Mouse (Mus musculus): ENCODE data around the gene Axl. TPM values are rescaled to one million over a fixed set of nuclear protein-coding genes. Genes with fewer than 3 reads are reported as not detected.

Gene Axl
- total and polyA plus RNA-seq, 3 experiments: 0.11 to 2.5 TPM; not detected in 1

GRCm38 (mm10) chr7:25811716-25812115, 23.2 kb upstream of the Axl start:
- Histone ChIP-seq H3K36me3 (replicated peaks) (no peaks in the 10 kb centered on the region), H3K4me3 (ENCODE audit: low read depth, low read length) (no peak overlapping the region), H3K4me1 (ENCODE audit: insufficient read depth, low read depth, low read length) (no peaks in the 10 kb centered on the region), H3K9me3 (replicated peaks) (no peaks in the 10 kb centered on the region), H3K27me3 (ENCODE audit: insufficient read depth, low read length) (peaks cover 15% of the 10 kb centered on the region)
- ATAC-seq (ENCODE audit: extremely low read depth, insufficient number of reproducible peaks, low FRiP score, poor library complexity, severe bottlenecking): no peak
- TF ChIP-seq GATA2 (IDR thresholded peaks at IDR 0.05; ENCODE audit: borderline replicate concordance, low read depth, low read length): no peak
- TF ChIP-seq CTCF (IDR thresholded peaks at IDR 0.05; ENCODE audit: low read depth, low read length): no peak
- TF ChIP-seq POLR2AphosphoS5 (IDR thresholded peaks at IDR 0.05; ENCODE audit: insufficient replicate concordance, low read depth, low read length): no peak
- TF ChIP-seq TAL1 (conservative IDR thresholded peaks at IDR 0.05; ENCODE audit: low read depth, low read length): no peak
- TF ChIP-seq GATA1 (IDR thresholded peaks at IDR 0.05; ENCODE audit: borderline replicate concordance, low read length): no peak
- no peak for DNase-seq (ENCODE audit: low spot score)

DNA sequence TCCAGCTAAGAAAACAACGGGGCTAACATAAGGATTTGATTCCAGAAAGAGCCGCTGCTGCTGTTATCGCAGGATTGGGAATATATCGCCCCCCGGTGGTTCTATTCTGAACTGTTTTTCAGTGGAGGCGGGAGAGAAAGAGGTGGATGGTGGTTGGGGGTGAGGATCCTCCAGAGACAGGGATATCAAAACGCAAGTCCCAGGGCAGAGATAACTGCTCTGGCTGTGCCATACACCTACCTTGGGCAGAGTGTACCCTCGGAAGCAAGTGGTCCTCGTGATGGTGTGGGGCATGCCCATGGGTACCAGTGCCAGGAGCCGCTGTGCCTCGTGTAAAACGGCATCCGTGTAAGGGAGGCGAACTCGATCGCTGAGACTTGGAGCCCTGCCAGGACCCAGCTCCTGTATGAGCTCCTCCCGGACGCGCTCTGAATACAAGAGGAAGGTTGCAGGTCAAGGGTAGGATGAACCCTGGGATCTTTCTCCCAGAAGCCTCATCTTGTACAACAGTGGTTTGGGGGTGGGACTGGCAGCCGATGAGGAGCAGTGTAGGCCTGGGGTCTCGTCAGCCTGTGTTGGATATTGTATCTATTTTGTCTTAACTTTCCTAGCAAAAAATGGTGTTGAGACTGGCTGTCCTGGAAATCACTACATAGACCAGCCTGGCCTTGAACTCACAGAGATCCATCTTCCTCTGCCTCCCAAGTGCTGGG, 17.3 kb upstream of the Axl start:
- TF ChIP-seq TAL1 (conservative IDR thresholded peaks at IDR 0.05; ENCODE audit: low read depth, low read length): no peak
- TF ChIP-seq CTCF (IDR thresholded peaks at IDR 0.05; ENCODE audit: low read depth, low read length): 0 out of 2 replicates have a peak, but pooled peaks have one; percentile 7
- ATAC-seq (ENCODE audit: extremely low read depth, insufficient number of reproducible peaks, low FRiP score, poor library complexity, severe bottlenecking): no peak
- no peaks in the 10 kb centered on the region for H3K36me3 ChIP-seq (replicated peaks)
- H3K4me3 ChIP-seq (ENCODE audit: low read depth, low read length): no peak overlapping the region
- peaks cover 11% of the 10 kb centered on the region; the same call in 1 of the 2 replicates for H3K27me3 ChIP-seq (ENCODE audit: insufficient read depth, low read length)
- peaks cover 4% of the 10 kb centered on the region; the same call in 1 of the 2 replicates for H3K4me1 ChIP-seq (ENCODE audit: insufficient read depth, low read depth, low read length)
- DNase-seq (ENCODE audit: low spot score): peak; percentile 22
- no peaks in the 10 kb centered on the region for H3K9me3 ChIP-seq (replicated peaks)

- H3K4me3 ChIP-seq (ENCODE audit: low read depth, low read length): no peak overlapping the region
- H3K36me3 ChIP-seq (replicated peaks): no peaks in the 10 kb centered on the region
- no peaks in the 10 kb centered on the region for H3K9me3 ChIP-seq (replicated peaks)
- DNase-seq (ENCODE audit: low spot score) (no peak), ATAC-seq (ENCODE audit: extremely low read depth, insufficient number of reproducible peaks, low FRiP score, poor library complexity, severe bottlenecking) (no peak)
- peaks cover 4% of the 10 kb centered on the region; the same call in 1 of the 2 replicates for H3K4me1 ChIP-seq (ENCODE audit: insufficient read depth, low read depth, low read length)
- H3K27me3 ChIP-seq (ENCODE audit: insufficient read depth, low read length): peaks cover 11% of the 10 kb centered on the region; the same call in 1 of the 2 replicates
- TF ChIP-seq CTCF (IDR thresholded peaks at IDR 0.05; ENCODE audit: low read depth, low read length) (no peak), GATA1 (IDR thresholded peaks at IDR 0.05; ENCODE audit: borderline replicate concordance, low read length) (no peak), GATA2 (IDR thresholded peaks at IDR 0.05; ENCODE audit: borderline replicate concordance, low read depth, low read length) (no peak), POLR2AphosphoS5 (IDR thresholded peaks at IDR 0.05; ENCODE audit: insufficient replicate concordance, low read depth, low read length) (no peak)
Measured at GRCm38 (mm10) chr7:25804792-25805191, 16.3 kb upstream of the Axl start.

- TF ChIP-seq TAL1 (conservative IDR thresholded peaks at IDR 0.05; ENCODE audit: low read depth, low read length) (no peak), CTCF (IDR thresholded peaks at IDR 0.05; ENCODE audit: low read depth, low read length) (no peak), GATA2 (IDR thresholded peaks at IDR 0.05; ENCODE audit: borderline replicate concordance, low read depth, low read length) (no peak), POLR2AphosphoS5 (IDR thresholded peaks at IDR 0.05; ENCODE audit: insufficient replicate concordance, low read depth, low read length) (no peak), GATA1 (IDR thresholded peaks at IDR 0.05; ENCODE audit: borderline replicate concordance, low read length) (no peak)
- ATAC-seq (ENCODE audit: extremely low read depth, insufficient number of reproducible peaks, low FRiP score, poor library complexity, severe bottlenecking): no peak
Measured at GRCm38 (mm10) chr7:25803460-25803859, 15.0 kb upstream of the Axl start.

DNA sequence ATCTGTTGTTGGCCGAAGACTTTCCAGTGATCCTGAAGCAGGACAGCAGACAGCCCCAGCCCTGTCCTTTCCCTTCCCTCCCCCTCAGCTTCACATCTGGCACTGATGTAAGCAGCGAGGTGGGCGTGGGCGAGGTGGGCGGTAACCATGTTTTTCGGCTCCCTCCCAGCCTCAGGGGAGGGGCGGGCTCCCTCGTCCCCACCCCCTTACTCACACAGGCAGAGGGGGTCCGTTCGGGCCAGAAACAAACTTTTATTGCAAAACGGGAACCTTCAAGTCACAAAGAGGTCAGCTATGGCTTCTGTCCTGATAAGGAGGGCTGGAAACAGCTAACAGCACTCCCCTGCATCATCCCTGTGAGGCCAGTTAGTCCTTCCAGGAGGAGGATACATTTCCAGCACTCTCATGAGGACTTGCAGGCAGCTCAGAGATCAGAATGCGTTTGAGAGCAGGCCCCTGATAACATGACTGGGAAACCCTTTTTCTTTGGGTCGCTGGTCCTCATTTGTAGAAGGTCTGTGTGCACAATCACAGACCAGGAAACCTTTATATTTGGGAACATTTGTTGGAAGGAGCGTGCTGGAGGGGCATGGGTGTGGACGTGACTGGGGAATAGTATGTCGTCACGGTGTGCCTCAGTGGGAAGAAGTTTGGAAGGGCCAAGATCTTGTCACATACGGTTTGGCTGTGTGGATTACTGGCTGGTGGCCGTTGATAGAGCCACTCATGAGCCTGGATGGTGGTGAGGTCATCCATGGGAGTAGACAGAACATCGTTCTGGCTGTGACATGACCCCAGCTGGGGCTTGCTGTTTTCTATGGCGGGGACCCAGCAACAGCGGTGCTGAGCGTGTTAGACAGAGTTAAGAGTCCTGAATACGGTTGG, 14.0 kb upstream of the Axl start:
- H3K4me3 ChIP-seq (ENCODE audit: low read depth, low read length): no peak overlapping the region
- TF ChIP-seq POLR2AphosphoS5 (IDR thresholded peaks at IDR 0.05; ENCODE audit: insufficient replicate concordance, low read depth, low read length) (no peak), GATA1 (IDR thresholded peaks at IDR 0.05; ENCODE audit: borderline replicate concordance, low read length) (no peak), CTCF (IDR thresholded peaks at IDR 0.05; ENCODE audit: low read depth, low read length) (no peak), GATA2 (IDR thresholded peaks at IDR 0.05; ENCODE audit: borderline replicate concordance, low read depth, low read length) (no peak), TAL1 (conservative IDR thresholded peaks at IDR 0.05; ENCODE audit: low read depth, low read length) (no peak)
- H3K4me1 ChIP-seq (ENCODE audit: insufficient read depth, low read depth, low read length): peaks cover 4% of the 10 kb centered on the region; the same call in 1 of the 2 replicates
- peaks cover 11% of the 10 kb centered on the region; the same call in 1 of the 2 replicates for H3K27me3 ChIP-seq (ENCODE audit: insufficient read depth, low read length)
- ATAC-seq (ENCODE audit: extremely low read depth, insufficient number of reproducible peaks, low FRiP score, poor library complexity, severe bottlenecking) (no peak), DNase-seq (ENCODE audit: low spot score) (no peak)
- H3K36me3 ChIP-seq (replicated peaks): no peaks in the 10 kb centered on the region
- peaks cover 4% of the 10 kb centered on the region for H3K9me3 ChIP-seq (replicated peaks)

More at GRCm38 (mm10) chr7:25803460-25803859, 15.0 kb upstream of the Axl start:
- Histone ChIP-seq H3K4me3 (ENCODE audit: low read depth, low read length) (no peak overlapping the region), H3K36me3 (replicated peaks) (no peaks in the 10 kb centered on the region), H3K4me1 (ENCODE audit: insufficient read depth, low read depth, low read length) (peaks cover 4% of the 10 kb centered on the region; the same call in 1 of the 2 replicates), H3K27me3 (ENCODE audit: insufficient read depth, low read length) (peaks cover 11% of the 10 kb centered on the region; the same call in 1 of the 2 replicates), H3K9me3 (replicated peaks) (peaks cover 2% of the 10 kb centered on the region)
- no peak for DNase-seq (ENCODE audit: low spot score)

DNA sequence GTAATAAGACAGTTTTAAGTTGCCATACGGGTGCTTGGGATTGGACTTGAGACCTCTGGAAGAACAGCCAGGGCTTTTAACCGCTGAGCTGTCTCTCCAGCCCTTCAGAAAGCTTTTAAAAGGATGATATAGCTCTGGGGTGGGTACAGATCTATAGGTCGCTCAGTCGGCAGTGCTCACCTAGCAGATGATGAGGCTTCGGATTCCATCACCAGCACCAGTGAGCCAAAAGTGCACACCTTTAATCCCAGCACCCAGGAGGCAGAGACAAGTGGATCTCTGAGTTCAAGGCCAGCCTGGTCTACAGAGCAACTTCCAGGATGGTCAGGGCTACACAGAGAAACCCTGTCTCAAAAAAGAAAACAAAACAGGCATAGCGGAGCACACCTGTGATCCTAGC, 12.5 kb upstream of the Axl start:
- peaks cover 4% of the 10 kb centered on the region; the same call in 1 of the 2 replicates for H3K4me1 ChIP-seq (ENCODE audit: insufficient read depth, low read depth, low read length)
- H3K9me3 ChIP-seq (replicated peaks): peaks cover 4% of the 10 kb centered on the region
- no peaks in the 10 kb centered on the region for H3K36me3 ChIP-seq (replicated peaks)
- DNase-seq (ENCODE audit: low spot score) (no peak), ATAC-seq (ENCODE audit: extremely low read depth, insufficient number of reproducible peaks, low FRiP score, poor library complexity, severe bottlenecking) (no peak)
- H3K27me3 ChIP-seq (ENCODE audit: insufficient read depth, low read length): peaks cover 9% of the 10 kb centered on the region; the same call in 1 of the 2 replicates
- no peak overlapping the region for H3K4me3 ChIP-seq (ENCODE audit: low read depth, low read length)
- TF ChIP-seq GATA2 (IDR thresholded peaks at IDR 0.05; ENCODE audit: borderline replicate concordance, low read depth, low read length): no peak
- no peak for TF ChIP-seq TAL1 (conservative IDR thresholded peaks at IDR 0.05; ENCODE audit: low read depth, low read length)
- no peak for TF ChIP-seq GATA1 (IDR thresholded peaks at IDR 0.05; ENCODE audit: borderline replicate concordance, low read length)
- no peak for TF ChIP-seq POLR2AphosphoS5 (IDR thresholded peaks at IDR 0.05; ENCODE audit: insufficient replicate concordance, low read depth, low read length)
- no peak for TF ChIP-seq CTCF (IDR thresholded peaks at IDR 0.05; ENCODE audit: low read depth, low read length)
